Mouse (Mus musculus): Measurements from ENCODE around the gene Olfr235. TPM values are rescaled to one million over a fixed set of nuclear protein-coding genes. Genes with fewer than 3 reads are reported as not detected.
"Not testable (repeated sequence)": the region's sequence is repeated elsewhere in the genome, so short reads cannot be mapped to it uniquely, and the experiment has no call there.

Olfr235 gene
- polyA plus RNA-seq (2015; fragmentation: Nextera tagmentation; extraction: Ambion mirVana), result not detected in 2 replicates

DNA sequence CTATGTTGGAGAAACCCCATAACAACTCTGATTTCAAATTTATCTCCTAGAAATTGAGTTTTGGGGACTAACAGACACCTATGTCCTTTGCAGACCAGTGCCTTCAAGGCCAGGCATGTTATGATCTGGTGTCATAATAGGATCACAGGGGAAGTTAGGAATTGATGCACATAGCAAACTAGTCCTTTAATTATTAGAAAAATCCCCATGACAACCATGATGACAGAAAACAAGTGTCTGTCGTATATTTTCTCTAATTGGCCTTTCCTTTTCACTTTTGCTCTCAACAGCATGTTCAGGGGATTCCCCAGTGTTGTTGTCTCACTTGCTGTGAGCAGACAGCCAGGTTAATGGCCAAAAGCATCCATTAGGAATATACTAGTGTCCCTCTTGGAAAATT lies at the start of gene Olfr235:
Gene Olfr235 (plus strand): TSS at position 301 of the 400 bp plus-strand sequence.
- Histone ChIP-seq H3K9me3 (ENCODE audit: control insufficient read depth, low read length) (no peaks in the 10 kb centered on the region), H3K36me3 (ENCODE audit: control insufficient read depth, insufficient read depth) (no peaks in the 10 kb centered on the region)

GRCm38 (mm10) chr19:12232496-12232895 lies 28.3 kb upstream of the Olfr235 start, which contains the start of gene Olfr1432:
Olfr1432 (minus strand) TSS chr19:12232596.
- H3K9ac ChIP-seq (replicated peaks; ENCODE audit: low read depth, low read length); H3K27me3 ChIP-seq (replicated peaks; ENCODE audit: control insufficient read depth, insufficient read depth, low read length); H3K27ac ChIP-seq (ENCODE audit: low read length); H3K4me1 ChIP-seq (replicated peaks; ENCODE audit: control insufficient read depth, insufficient read depth, low read length); H3K36me3 ChIP-seq (ENCODE audit: control insufficient read depth, insufficient read depth); ATAC-seq; H3K4me2 ChIP-seq (ENCODE audit: low read length); H3K9me3 ChIP-seq (ENCODE audit: control insufficient read depth, low read length); H3K4me3 ChIP-seq (replicated peaks; ENCODE audit: low read length): not testable (repeated sequence)

More for the DNA sequence above, at the start of gene Olfr235:
- Histone ChIP-seq H3K27ac (ENCODE audit: low read length) (no peak within 1 kb of the TSS), H3K9ac (replicated peaks; ENCODE audit: low read depth, low read length) (no peak within 1 kb of the TSS), H3K4me1 (replicated peaks; ENCODE audit: control insufficient read depth, insufficient read depth, low read length) (no peaks in the 10 kb centered on the region), H3K4me2 (ENCODE audit: low read length) (no peak within 1 kb of the TSS), H3K4me3 (replicated peaks; ENCODE audit: low read length) (no peak within 1 kb of the TSS), H3K27me3 (replicated peaks; ENCODE audit: control insufficient read depth, insufficient read depth, low read length) (no peaks in the 10 kb centered on the region)
- ATAC-seq, result no peak
- 71% methylated on average over 1 of the region's 1 CpGs for WGBS

GRCm38 (mm10) chr19:12241559-12241958 lies 19.3 kb upstream of the Olfr235 start, which contains the start of gene Olfr262:
Olfr262 (minus strand) TSS chr19:12241659.
- Histone ChIP-seq H3K27ac (ENCODE audit: low read length) (no peak within 1 kb of the TSS), H3K9ac (replicated peaks; ENCODE audit: low read depth, low read length) (no peak within 1 kb of the TSS), H3K36me3 (ENCODE audit: control insufficient read depth, insufficient read depth) (no peaks in the 10 kb centered on the region), H3K9me3 (ENCODE audit: control insufficient read depth, low read length) (no peaks in the 10 kb centered on the region), H3K4me3 (replicated peaks; ENCODE audit: low read length) (no peak within 1 kb of the TSS), H3K27me3 (replicated peaks; ENCODE audit: control insufficient read depth, insufficient read depth, low read length) (no peaks in the 10 kb centered on the region), H3K4me2 (ENCODE audit: low read length) (no peak within 1 kb of the TSS), H3K4me1 (replicated peaks; ENCODE audit: control insufficient read depth, insufficient read depth, low read length) (no peaks in the 10 kb centered on the region)
- 75% methylated on average over 1 of the region's 1 CpGs for WGBS
- ATAC-seq, result no peak

GRCm38 (mm10) chr19:12279554-12279953 lies 18.7 kb downstream of the Olfr235 start, which contains the start of gene Olfr1434:
Olfr1434 (plus strand) TSS chr19:12279854.
- 61% methylated on average over 2 of the region's 2 CpGs for WGBS
- H3K4me2 ChIP-seq (ENCODE audit: low read length), result no peak within 1 kb of the TSS
- no peaks in the 10 kb centered on the region for H3K9me3 ChIP-seq (ENCODE audit: control insufficient read depth, low read length)
- H3K4me1 ChIP-seq (replicated peaks; ENCODE audit: control insufficient read depth, insufficient read depth, low read length), result no peaks in the 10 kb centered on the region
- ATAC-seq, result no peak
- H3K36me3 ChIP-seq (ENCODE audit: control insufficient read depth, insufficient read depth), result no peaks in the 10 kb centered on the region
- no peak within 1 kb of the TSS for H3K27ac ChIP-seq (ENCODE audit: low read length)
- no peaks in the 10 kb centered on the region for H3K27me3 ChIP-seq (replicated peaks; ENCODE audit: control insufficient read depth, insufficient read depth, low read length)
- no peak within 1 kb of the TSS for H3K4me3 ChIP-seq (replicated peaks; ENCODE audit: low read length)
- H3K9ac ChIP-seq (replicated peaks; ENCODE audit: low read depth, low read length), result no peak within 1 kb of the TSS

GRCm38 (mm10) chr19:12292979-12293378 lies 32.1 kb downstream of the Olfr235 start:
- ATAC-seq, result peak; percentile 80
- H3K9ac ChIP-seq (replicated peaks; ENCODE audit: low read depth, low read length), result no peak overlapping the region
- H3K27me3 ChIP-seq (replicated peaks; ENCODE audit: control insufficient read depth, insufficient read depth, low read length), result no peaks in the 10 kb centered on the region
- H3K36me3 ChIP-seq (ENCODE audit: control insufficient read depth, insufficient read depth), result no peaks in the 10 kb centered on the region
- H3K4me2 ChIP-seq (ENCODE audit: low read length), result no peak overlapping the region
- no peak overlapping the region for H3K4me3 ChIP-seq (replicated peaks; ENCODE audit: low read length)
- H3K27ac ChIP-seq (ENCODE audit: low read length), result no peak overlapping the region
- no peaks in the 10 kb centered on the region for H3K4me1 ChIP-seq (replicated peaks; ENCODE audit: control insufficient read depth, insufficient read depth, low read length)
- H3K9me3 ChIP-seq (ENCODE audit: control insufficient read depth, low read length), result no peaks in the 10 kb centered on the region

DNA sequence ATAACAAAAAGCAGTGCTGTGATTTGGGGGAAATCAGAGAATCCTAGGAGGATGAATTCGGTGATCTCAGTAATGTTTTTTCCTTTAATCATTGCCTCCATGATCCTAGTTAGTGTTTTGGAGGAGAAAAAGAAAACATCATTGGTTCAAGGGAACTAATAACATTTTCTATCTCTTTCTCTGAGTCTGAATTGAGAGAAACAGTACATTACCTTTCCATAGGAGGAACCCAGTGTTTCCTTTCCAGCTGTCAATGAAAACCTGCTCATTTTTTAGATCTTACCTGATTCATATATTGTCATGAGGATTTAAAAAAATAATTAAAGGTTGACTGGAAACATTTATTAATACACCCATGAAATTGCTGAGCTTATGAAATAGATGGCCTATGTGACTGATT lies 38.2 kb downstream of the Olfr235 start, which contains the start of gene Olfr1436:
Gene Olfr1436 (minus strand): TSS at position 101 of the 400 bp plus-strand sequence.
- WGBS, result 97% methylated on average over 1 of the region's 1 CpGs
- H3K4me1 ChIP-seq (replicated peaks; ENCODE audit: control insufficient read depth, insufficient read depth, low read length); H3K4me3 ChIP-seq (replicated peaks; ENCODE audit: low read length); H3K9ac ChIP-seq (replicated peaks; ENCODE audit: low read depth, low read length); ATAC-seq; H3K9me3 ChIP-seq (ENCODE audit: control insufficient read depth, low read length); H3K36me3 ChIP-seq (ENCODE audit: control insufficient read depth, insufficient read depth); H3K4me2 ChIP-seq (ENCODE audit: low read length); H3K27ac ChIP-seq (ENCODE audit: low read length); H3K27me3 ChIP-seq (replicated peaks; ENCODE audit: control insufficient read depth, insufficient read depth, low read length): not testable (repeated sequence)

Other genes with a start within 250 kb of the Olfr235 start
- gene Olfr1423, start 219.7 kb upstream of the Olfr235 start, polyA plus RNA-seq (2015; fragmentation: Nextera tagmentation; extraction: Ambion mirVana), result not detected in 2 replicates
- gene Olfr1424, start 198.3 kb upstream of the Olfr235 start, polyA plus RNA-seq (2015; fragmentation: Nextera tagmentation; extraction: Ambion mirVana), result not detected in 2 replicates
- gene Olfr1425, start 183.3 kb upstream of the Olfr235 start, polyA plus RNA-seq (2015; fragmentation: Nextera tagmentation; extraction: Ambion mirVana), result not detected in 2 replicates
- gene Olfr1426, start 169.0 kb upstream of the Olfr235 start, polyA plus RNA-seq (2015; fragmentation: Nextera tagmentation; extraction: Ambion mirVana), result not detected in 2 replicates
- gene Olfr1427, start 157.7 kb upstream of the Olfr235 start, polyA plus RNA-seq (2015; fragmentation: Nextera tagmentation; extraction: Ambion mirVana), result not detected in 2 replicates
- not detected in 2 replicates for gene Olfr1428, start 145.1 kb upstream of the Olfr235 start, polyA plus RNA-seq (2015; fragmentation: Nextera tagmentation; extraction: Ambion mirVana)
- gene Olfr76, start 137.8 kb upstream of the Olfr235 start, polyA plus RNA-seq (2015; fragmentation: Nextera tagmentation; extraction: Ambion mirVana), result not detected in 2 replicates
- not detected in 2 replicates for gene Olfr1555-ps1, start 90.9 kb upstream of the Olfr235 start, polyA plus RNA-seq (2015; fragmentation: Nextera tagmentation; extraction: Ambion mirVana)
- gene Olfr1431, start 60.4 kb upstream of the Olfr235 start, polyA plus RNA-seq (2015; fragmentation: Nextera tagmentation; extraction: Ambion mirVana), result not detected in 2 replicates
- gene Olfr1432, start 28.4 kb upstream of the Olfr235 start, polyA plus RNA-seq (2015; fragmentation: Nextera tagmentation; extraction: Ambion mirVana), result not detected in 2 replicates
- gene Olfr262, start 19.4 kb upstream of the Olfr235 start, polyA plus RNA-seq (2015; fragmentation: Nextera tagmentation; extraction: Ambion mirVana), result not detected in 2 replicates
- gene Olfr1434, start 18.8 kb downstream of the Olfr235 start, polyA plus RNA-seq (2015; fragmentation: Nextera tagmentation; extraction: Ambion mirVana), result not detected in 2 replicates
- not detected in 2 replicates for gene Olfr1436, start 38.1 kb downstream of the Olfr235 start, polyA plus RNA-seq (2015; fragmentation: Nextera tagmentation; extraction: Ambion mirVana)
- not detected in 2 replicates for gene Olfr1437, start 64.1 kb downstream of the Olfr235 start, polyA plus RNA-seq (2015; fragmentation: Nextera tagmentation; extraction: Ambion mirVana)
- not detected in 2 replicates for gene Olfr1438-ps1, start 74.9 kb downstream of the Olfr235 start, polyA plus RNA-seq (2015; fragmentation: Nextera tagmentation; extraction: Ambion mirVana)
- gene Olfr1440, start 126.2 kb downstream of the Olfr235 start, polyA plus RNA-seq (2015; fragmentation: Nextera tagmentation; extraction: Ambion mirVana), result not detected in 2 replicates
- gene Olfr1441, start 156.4 kb downstream of the Olfr235 start, polyA plus RNA-seq (2015; fragmentation: Nextera tagmentation; extraction: Ambion mirVana), result not detected in 2 replicates
- not detected in 2 replicates for gene Pfpl, start 166.9 kb downstream of the Olfr235 start, polyA plus RNA-seq (2015; fragmentation: Nextera tagmentation; extraction: Ambion mirVana)
- gene Mpeg1, start 199.7 kb downstream of the Olfr235 start, polyA plus RNA-seq (2015; fragmentation: Nextera tagmentation; extraction: Ambion mirVana), result 0.39 and 0.47 TPM in 2 replicates
- gene Dtx4, start 240.4 kb downstream of the Olfr235 start, polyA plus RNA-seq (2015; fragmentation: Nextera tagmentation; extraction: Ambion mirVana), result 20.3 and 21.3 TPM in 2 replicates

All from forebrain, embryonic 16.5 days (tissue).